Comparison of ENCODE assay signal across 8 mouse cellular contexts in genomic region chr11:68432361-68433021, GRCm38 (mm10). TPM values are rescaled to one million over a fixed set of nuclear protein-coding genes. Genes with fewer than 3 reads are reported as not detected.
A peak's percentile ranks its signal among the peaks of the same experiment; 100 is the strongest.
DNase-seq lines count a peak whose midpoint lies in the region; ATAC-seq and TF ChIP-seq lines count a peak whose summit lies in the region.

No protein-coding gene starts in this region.

- H3K27ac ChIP-seq in heart, embryonic 16.5 days (ENCODE audit: low read length): no peak overlapping the region
- no peak overlapping the region for H3K27ac ChIP-seq in hindbrain, postnatal 0 days
- no peak overlapping the region for H3K27ac ChIP-seq in midbrain, embryonic 15.5 days

- DNase-seq in heart, postnatal 10 days: no peak
- no peak for DNase-seq in hindbrain, postnatal 0 days (ENCODE audit: low spot score)
- no peak for DNase-seq in cerebellum, postnatal 4 days (ENCODE audit: low spot score in 2 of 2)
- DNase-seq in embryo, embryonic 9.5 days (ENCODE audit: extremely low spot score): no peak
- DNase-seq in layer of hippocampus, adult 11-12 months (ENCODE audit: low spot score): no peak

- peak overlapping the region; percentile 78 for H3K4me2 ChIP-seq in heart, embryonic 16.5 days (ENCODE audit: low read depth, low read length)
- peak overlapping the region; percentile 61 for H3K4me2 ChIP-seq in hindbrain, postnatal 0 days (ENCODE audit: low read depth, low read length)
- H3K4me2 ChIP-seq in midbrain, embryonic 15.5 days: peak overlapping the region; percentile 57

- 0 out of 2 replicates have a peak, but pooled peaks cover 4% of the 10 kb centered on the region for H3K27me3 ChIP-seq in heart, embryonic 16.5 days (ENCODE audit: control insufficient read depth, insufficient read depth, low read length)
- H3K27me3 ChIP-seq in hindbrain, postnatal 0 days (ENCODE audit: insufficient read depth, low read length): no peaks in the 10 kb centered on the region; the same call in 1 of the 2 replicates
- peaks cover 10% of the 10 kb centered on the region; the same call in 1 of the 2 replicates for H3K27me3 ChIP-seq in midbrain, embryonic 15.5 days (replicated peaks)

- 0 out of 2 replicates have a peak, but pooled peaks cover 2% of the 10 kb centered on the region for H3K9me3 ChIP-seq in heart, embryonic 16.5 days (replicated peaks; ENCODE audit: control insufficient read depth, low read length)
- H3K9me3 ChIP-seq in hindbrain, postnatal 0 days (ENCODE audit: low read length): no peaks in the 10 kb centered on the region
- H3K9me3 ChIP-seq in midbrain, embryonic 15.5 days: no peaks in the 10 kb centered on the region

- peak overlapping the region; percentile 61 for H3K4me3 ChIP-seq in heart, embryonic 16.5 days (ENCODE audit: low read length)
- H3K4me3 ChIP-seq in hindbrain, postnatal 0 days (ENCODE audit: low read length): peak overlapping the region; percentile 38
- H3K4me3 ChIP-seq in midbrain, embryonic 15.5 days: peak overlapping the region; percentile 40

- no peaks in the 10 kb centered on the region; the same call in 1 of the 2 replicates for H3K4me1 ChIP-seq in heart, embryonic 16.5 days (ENCODE audit: control insufficient read depth, insufficient read depth, low read length)
- no peaks in the 10 kb centered on the region; the same call in 1 of the 2 replicates for H3K4me1 ChIP-seq in hindbrain, postnatal 0 days (ENCODE audit: insufficient read depth, low read length)
- H3K4me1 ChIP-seq in midbrain, embryonic 15.5 days: peaks cover 9% of the 10 kb centered on the region; the same call in 1 of the 2 replicates

- ATAC-seq in heart, embryonic 16.5 days (replicated peaks; ENCODE audit: extremely low read depth, insufficient read depth, low FRiP score): peak; percentile 24; the same call in 1 of the 2 replicates
- ATAC-seq in activated CD4-positive, CD25-positive, alpha-beta regulatory T cell, adult 4 months: peak; percentile 52
- 0 out of 2 replicates have a peak, but pooled peaks have one; percentile 15 for ATAC-seq in hindbrain, postnatal 0 days
- ATAC-seq in midbrain, embryonic 15.5 days (replicated peaks): no peak

- TF ChIP-seq CTCF in hindbrain, postnatal 0 days (IDR thresholded peaks at IDR 0.05; ENCODE audit: low read depth): no peak

- intact Hi-C loops in heart, postnatal 10 days (cut with DNase I): no loop called here

- WGBS in heart, embryonic 16.5 days: 28% methylated on average over 23 of the region's 23 CpGs
- 36% methylated on average over 23 of the region's 23 CpGs for WGBS in hindbrain, postnatal 0 days
- WGBS in midbrain, embryonic 15.5 days: 33% methylated on average over 23 of the region's 23 CpGs

- H3K9ac ChIP-seq in heart, embryonic 16.5 days (ENCODE audit: low read length): peak overlapping the region; percentile 65; the same call in 1 of the 2 replicates
- 0 out of 2 replicates have a peak overlapping the region, but pooled peaks have one; percentile 30 for H3K9ac ChIP-seq in hindbrain, postnatal 0 days (replicated peaks; ENCODE audit: low read length)
- no peak overlapping the region; the same call in 1 of the 2 replicates for H3K9ac ChIP-seq in midbrain, embryonic 15.5 days

- H3K36me3 ChIP-seq in heart, embryonic 16.5 days (ENCODE audit: control insufficient read depth, insufficient read depth): no peaks in the 10 kb centered on the region
- no peaks in the 10 kb centered on the region for H3K36me3 ChIP-seq in hindbrain, postnatal 0 days (ENCODE audit: insufficient read depth, low read length)
- no peaks in the 10 kb centered on the region for H3K36me3 ChIP-seq in midbrain, embryonic 15.5 days (replicated peaks)

RNA-seq across cellular contexts. Expression of gene Pik3r5, which starts 0.6 kb away (rescaled TPM):
- polyA plus RNA-seq in heart, embryonic 16.5 days (2015; fragmentation: Nextera tagmentation; extraction: Ambion mirVana): 1.3 and 2.5 TPM in 2 replicates
- total RNA-seq in heart, postnatal 10 days (2021): 1 to 10 TPM in 1 of 2 experiments, under 1 TPM in 1; 0.72 to 1.3 TPM
- 10 to 100 TPM; 17.1 to 20.0 TPM for polyA plus RNA-seq in activated CD4-positive, CD25-positive, alpha-beta regulatory T cell, adult 4 months (2017; shearing (Covaris generic))
- 1.4 and 2.5 TPM in 2 replicates for total RNA-seq in hindbrain, postnatal 0 days (2014; rRNA removed)
- polyA plus RNA-seq in hindbrain, postnatal 0 days (2015; fragmentation: Nextera tagmentation; extraction: Ambion mirVana): 0.34 and 0.65 TPM in 2 replicates
- polyA plus RNA-seq in midbrain, embryonic 15.5 days (2015; fragmentation: Nextera tagmentation; extraction: Ambion mirVana): 0.10 and 0.43 TPM in 2 replicates

RNA-seq across cellular contexts. Expression of gene Ntn1, which starts 31.9 kb away (rescaled TPM):
- polyA plus RNA-seq in heart, embryonic 16.5 days (2015; fragmentation: Nextera tagmentation; extraction: Ambion mirVana): 17.7 and 21.3 TPM in 2 replicates
- 10 to 100 TPM; 72.8 to 80.5 TPM for total RNA-seq in heart, postnatal 10 days (2021)
- under 1 TPM; 0.17 to 0.41 TPM for polyA plus RNA-seq in activated CD4-positive, CD25-positive, alpha-beta regulatory T cell, adult 4 months (2017; shearing (Covaris generic))
- total RNA-seq in hindbrain, postnatal 0 days (2014; rRNA removed): 81.7 and 101 TPM in 2 replicates
- 13.8 and 14.3 TPM in 2 replicates for polyA plus RNA-seq in hindbrain, postnatal 0 days (2015; fragmentation: Nextera tagmentation; extraction: Ambion mirVana)
- polyA plus RNA-seq in midbrain, embryonic 15.5 days (2015; fragmentation: Nextera tagmentation; extraction: Ambion mirVana): 22.7 and 23.2 TPM in 2 replicates

Comparison
In these comparisons a context has a peak if more than half of its experiments do, and no peak if none do; other contexts are left out.
1. RNA of gene Ntn1, which starts 31.9 kb away (polyA plus RNA-seq): 22.7 to 23.2 TPM in midbrain, embryonic 15.5 days, 17.7 to 21.3 TPM in heart, embryonic 16.5 days and 13.8 to 14.3 TPM in hindbrain, postnatal 0 days; 0.17 to 0.41 TPM in activated CD4-positive, CD25-positive, alpha-beta regulatory T cell, adult 4 months; every median in the first group is over 10 times any median in the second.
2. Peak in every context shown above with its lines, with median percentiles within 50 percentile points of each other: H3K4me2 ChIP-seq and H3K4me3 ChIP-seq.